Mouse (Mus musculus) erythroblast, embryonic 14.5 days (primary cell): ENCODE measurements around the gene Adamtsl2.

Experiments used
- GATA1 ChIP-seq: IDR thresholded peaks from 2 replicates; pipeline ENCODE4 v1.6.1; 2012; ENCODE audit warnings: low read length, inconsistent platforms, mixed read lengths
- TAL1 ChIP-seq: IDR thresholded peaks from 3 replicates; pipeline ENCODE4 v1.6.1; 2012; ENCODE audit warnings: low read length, inconsistent platforms, mixed read lengths

GRCm38 (mm10) chr2:27044166-27044565 is 35.0 kb upstream of the Adamtsl2 start:
- TF ChIP-seq GATA1 = no peak
- TF ChIP-seq TAL1 = no peak
